ENCODE assay signal across 8 mouse cellular contexts in the genomic region with DNA sequence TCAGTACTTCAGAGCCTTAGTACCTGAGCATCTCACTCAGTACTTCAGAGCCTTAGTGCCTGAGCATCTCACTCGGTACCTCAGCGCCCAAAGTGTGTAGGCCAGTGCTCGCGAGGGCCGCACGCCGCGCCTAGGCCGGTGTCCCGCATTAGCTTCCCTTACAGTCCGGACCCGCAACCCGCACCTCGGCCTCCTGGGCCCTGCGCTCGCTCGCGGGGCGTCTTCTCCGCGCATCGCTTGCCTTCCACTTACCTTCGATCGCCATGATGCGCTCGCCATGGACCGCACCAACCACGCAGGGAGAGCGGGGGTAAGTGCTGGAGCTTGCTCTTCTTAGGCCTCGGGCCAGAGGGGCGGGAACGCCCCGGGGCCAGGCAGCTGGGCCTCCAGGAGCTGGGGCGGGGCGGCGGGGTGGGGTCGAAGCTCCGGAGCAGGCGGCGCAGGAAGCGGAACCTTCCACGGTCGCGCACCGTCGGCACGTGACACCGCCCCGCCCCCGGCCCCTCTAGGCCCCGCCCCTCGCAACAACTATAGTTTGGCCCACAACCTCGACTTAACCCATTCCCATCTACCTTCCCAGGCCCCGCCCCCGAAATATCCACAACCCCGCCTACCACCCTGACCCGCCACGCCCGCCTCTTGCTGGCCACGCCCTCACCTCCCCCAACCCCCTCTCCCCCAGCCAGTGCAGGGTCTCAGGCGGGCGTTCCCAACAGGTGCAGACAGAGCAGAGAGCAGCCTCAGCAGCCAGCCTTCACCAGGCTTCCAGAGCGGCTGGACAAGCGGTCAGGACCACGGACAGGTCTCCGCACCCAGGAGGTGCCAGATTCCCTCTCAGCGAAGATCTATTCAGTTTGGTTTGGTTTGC. TPM values are rescaled to one million over a fixed set of nuclear protein-coding genes. Genes with fewer than 3 reads are reported as not detected.
DNase-seq lines count a peak whose midpoint lies in the region; ATAC-seq lines count a peak whose summit lies in the region.

A gene (minus strand): TSS at position 405 of the 868 bp plus-strand sequence.

- no peaks in the 10 kb centered on the region for H3K4me1 ChIP-seq in intestine, embryonic 14.5 days (replicated peaks; ENCODE audit: control insufficient read depth, insufficient read depth, low read length)
- H3K4me1 ChIP-seq in limb, embryonic 10.5 days: peaks cover 17% of the 10 kb centered on the region
- H3K4me1 ChIP-seq in midbrain, embryonic 12.5 days: peaks cover 14% of the 10 kb centered on the region

- H3K27ac ChIP-seq in intestine, embryonic 14.5 days (ENCODE audit: low read depth): no peak within 1 kb of the TSS
- peak within 1 kb of the TSS; percentile 80 for H3K27ac ChIP-seq in limb, embryonic 10.5 days
- H3K27ac ChIP-seq in midbrain, embryonic 12.5 days (replicated peaks): peak within 1 kb of the TSS; percentile 76

- no peaks in the 10 kb centered on the region for H3K27me3 ChIP-seq in intestine, embryonic 14.5 days (replicated peaks; ENCODE audit: control insufficient read depth, insufficient read depth, low read length)
- H3K27me3 ChIP-seq in limb, embryonic 10.5 days (ENCODE audit: low read depth, poor library complexity, severe bottlenecking): 0 out of 2 replicates have a peak, but pooled peaks cover 4% of the 10 kb centered on the region
- H3K27me3 ChIP-seq in midbrain, embryonic 12.5 days: no peaks in the 10 kb centered on the region; the same call in 1 of the 2 replicates

- peak within 1 kb of the TSS; percentile 62 for H3K4me3 ChIP-seq in intestine, embryonic 14.5 days (ENCODE audit: low read depth, low read length)
- H3K4me3 ChIP-seq in limb, embryonic 10.5 days: peak within 1 kb of the TSS; percentile 65
- H3K4me3 ChIP-seq in midbrain, embryonic 12.5 days: peak within 1 kb of the TSS; percentile 86

- peak; percentile 60 for DNase-seq in CD4-positive, CD25-positive, alpha-beta regulatory T cell, adult 2 months (ENCODE audit: low read depth, low spot score)
- DNase-seq in cerebellum, postnatal 36 days: peak; percentile 69 to 77
- peak; percentile 51 to 58 for DNase-seq in frontal cortex, postnatal 36 days (ENCODE audit: low spot score in 2 of 2)
- peak; percentile 96 for DNase-seq in intestine, embryonic 14.5 days (ENCODE audit: low spot score)
- peak; percentile 94 for DNase-seq in limb, embryonic 10.5 days (ENCODE audit: low spot score)
- DNase-seq in spleen, postnatal 10 days (ENCODE audit: low spot score in 2 of 2): peak; percentile 32 to 68

- H3K4me2 ChIP-seq in intestine, embryonic 14.5 days (ENCODE audit: low read length): peak within 1 kb of the TSS; percentile 76
- H3K4me2 ChIP-seq in midbrain, embryonic 12.5 days (replicated peaks): peak within 1 kb of the TSS; percentile 86

- H3K36me3 ChIP-seq in intestine, embryonic 14.5 days (ENCODE audit: control insufficient read depth, insufficient read depth, low read length): no peaks in the 10 kb centered on the region
- H3K36me3 ChIP-seq in limb, embryonic 10.5 days: no peaks in the 10 kb centered on the region
- no peaks in the 10 kb centered on the region for H3K36me3 ChIP-seq in midbrain, embryonic 12.5 days

- WGBS in intestine, embryonic 14.5 days: 1% methylated on average over 56 of the region's 67 CpGs
- under 1% methylated on average over 56 of the region's 67 CpGs for WGBS in limb, embryonic 10.5 days
- under 1% methylated on average over 60 of the region's 67 CpGs for WGBS in midbrain, embryonic 12.5 days

- H3K9me3 ChIP-seq in intestine, embryonic 14.5 days (ENCODE audit: control insufficient read depth, low read length): no peaks in the 10 kb centered on the region
- no peaks in the 10 kb centered on the region for H3K9me3 ChIP-seq in limb, embryonic 10.5 days (replicated peaks)
- no peaks in the 10 kb centered on the region for H3K9me3 ChIP-seq in midbrain, embryonic 12.5 days

- H3K9ac ChIP-seq in intestine, embryonic 14.5 days (ENCODE audit: low read length): peak within 1 kb of the TSS; percentile 49
- H3K9ac ChIP-seq in midbrain, embryonic 12.5 days (replicated peaks): peak within 1 kb of the TSS; percentile 79

- ATAC-seq in CD4-positive, CD25-positive, alpha-beta regulatory T cell, adult 4 months: no peak
- ATAC-seq in intestine, embryonic 14.5 days (replicated peaks; ENCODE audit: low FRiP score, low TSS enrichment, low read depth): peak; percentile 96
- peak; percentile 96 for ATAC-seq in midbrain, embryonic 12.5 days (ENCODE audit: low FRiP score, low read depth)

RNA-seq across cellular contexts. Expression of the gene that starts here (rescaled TPM):
- under 1 TPM in 1 of 2 experiments, not detected in 1; 0.05 TPM for polyA plus RNA-seq in CD4-positive, CD25-positive, alpha-beta regulatory T cell, adult 4 months (2017; shearing (Covaris generic))
- 3.3 and 4.2 TPM in 2 replicates for polyA plus RNA-seq in intestine, embryonic 14.5 days (2014; fragmentation: Nextera tagmentation; extraction: Ambion mirVana)
- 3.3 and 4.1 TPM in 2 replicates for polyA plus RNA-seq in limb, embryonic 10.5 days (2016; fragmentation: Nextera tagmentation; extraction: Ambion mirVana)
- 8.8 and 9.1 TPM in 2 replicates for polyA plus RNA-seq in midbrain, embryonic 12.5 days (2016; fragmentation: Nextera tagmentation; extraction: Ambion mirVana)
